Mouse (Mus musculus): ENCODE measurements around the gene Lancl3. TPM values are rescaled to one million over a fixed set of nuclear protein-coding genes. Genes with fewer than 3 reads are reported as not detected.

Gene Lancl3
- polyA plus RNA-seq, 1 experiment from 2014 or later = 4.0 TPM

DNA sequence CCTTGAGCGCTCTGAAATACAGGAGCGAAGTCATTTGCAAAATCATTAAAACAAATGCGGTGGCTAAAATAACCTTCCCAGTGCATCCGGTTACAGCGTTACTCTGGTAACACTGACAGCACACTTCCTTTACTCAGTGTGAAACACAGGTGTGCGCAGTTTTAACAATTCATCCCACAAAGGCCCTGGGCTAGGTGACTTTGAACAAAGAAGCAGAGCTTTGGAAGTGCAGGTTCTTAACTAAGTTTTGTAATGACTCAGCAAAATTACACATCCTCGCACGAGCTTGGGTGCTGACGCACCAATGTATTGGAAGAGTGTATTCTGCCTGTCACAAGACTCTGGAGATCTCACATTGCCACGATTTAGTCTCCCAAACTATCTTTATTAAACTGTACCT lies 54.3 kb downstream of the Lancl3 start:
- Histone ChIP-seq H3K27me3 (ENCODE audit: control insufficient read depth, insufficient read depth, low read length) (no peaks in the 10 kb centered on the region), H3K9me3 (ENCODE audit: control insufficient read depth, low read length) (no peaks in the 10 kb centered on the region), H3K36me3 (replicated peaks; ENCODE audit: control insufficient read depth, insufficient read depth) (no peaks in the 10 kb centered on the region), H3K4me1 (replicated peaks; ENCODE audit: control insufficient read depth, insufficient read depth, low read length) (no peaks in the 10 kb centered on the region), H3K27ac (no peak overlapping the region), H3K4me3 (replicated peaks; ENCODE audit: low read length) (no peak overlapping the region), H3K9ac (no peak overlapping the region), H3K4me2 (replicated peaks) (no peak overlapping the region)
- DNase-seq (ENCODE audit: low spot score) = no peak
- 85% methylated on average over 10 of the region's 10 CpGs for WGBS
- ATAC-seq (ENCODE audit: low FRiP score) = no peak

DNA sequence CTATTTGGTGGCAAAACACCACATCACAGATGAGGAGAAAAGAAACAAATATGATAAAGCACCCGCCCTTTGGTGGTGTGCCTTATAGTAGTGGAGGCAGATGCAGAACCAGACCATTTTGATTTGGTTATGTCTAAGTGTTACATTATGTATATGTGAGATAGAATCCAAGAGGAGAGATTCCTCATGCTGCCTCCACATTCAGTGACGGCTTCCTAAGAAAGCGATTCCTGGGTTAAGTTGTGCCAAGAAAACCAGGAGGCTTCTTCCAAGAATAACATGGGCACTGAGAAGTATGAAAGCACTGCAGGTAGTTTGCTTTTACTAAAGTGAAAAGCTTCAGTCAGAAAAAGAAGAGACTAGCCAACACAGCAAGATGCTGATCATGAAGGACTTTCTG lies 55.2 kb downstream of the Lancl3 start:
- H3K36me3 ChIP-seq (replicated peaks; ENCODE audit: control insufficient read depth, insufficient read depth) = no peaks in the 10 kb centered on the region
- H3K9me3 ChIP-seq (ENCODE audit: control insufficient read depth, low read length) = no peaks in the 10 kb centered on the region
- H3K4me1 ChIP-seq (replicated peaks; ENCODE audit: control insufficient read depth, insufficient read depth, low read length) = no peaks in the 10 kb centered on the region
- H3K27ac ChIP-seq = no peak overlapping the region
- 91% methylated on average over 3 of the region's 3 CpGs for WGBS
- H3K4me3 ChIP-seq (replicated peaks; ENCODE audit: low read length) = no peak overlapping the region
- no peaks in the 10 kb centered on the region for H3K27me3 ChIP-seq (ENCODE audit: control insufficient read depth, insufficient read depth, low read length)
- DNase-seq (ENCODE audit: low spot score) (no peak), ATAC-seq (ENCODE audit: low FRiP score) (no peak)
- no peak overlapping the region for H3K9ac ChIP-seq
- no peak overlapping the region for H3K4me2 ChIP-seq (replicated peaks)

DNA sequence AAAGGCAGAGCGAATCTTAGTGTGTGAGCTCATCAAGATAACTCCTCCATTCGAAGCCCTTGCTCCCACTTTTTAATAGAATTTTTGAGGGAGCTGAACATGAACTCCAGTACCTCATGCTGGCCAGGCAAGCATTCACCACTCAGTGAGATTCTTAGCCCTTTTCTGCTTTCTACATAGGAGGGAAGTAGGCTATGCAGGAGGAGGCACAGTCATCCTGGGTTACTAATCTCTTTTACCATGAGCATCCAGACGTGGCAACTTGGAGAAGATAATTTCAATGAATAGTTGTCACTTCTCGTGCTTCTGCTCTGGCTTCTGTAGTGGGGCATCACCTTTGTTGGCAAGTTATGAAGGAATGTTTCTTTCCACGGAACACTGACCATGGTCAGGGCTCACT lies 57.1 kb downstream of the Lancl3 start, which contains the start of gene Gm14862:
Gm14862 (minus strand) TSS at position 134 of the 400 bp plus-strand sequence.
- Histone ChIP-seq H3K36me3 (replicated peaks; ENCODE audit: control insufficient read depth, insufficient read depth) (no peaks in the 10 kb centered on the region), H3K4me3 (replicated peaks; ENCODE audit: low read length) (no peak within 1 kb of the TSS), H3K4me2 (replicated peaks) (no peak within 1 kb of the TSS), H3K27ac (no peak within 1 kb of the TSS), H3K9ac (no peak within 1 kb of the TSS), H3K27me3 (ENCODE audit: control insufficient read depth, insufficient read depth, low read length) (no peaks in the 10 kb centered on the region), H3K4me1 (replicated peaks; ENCODE audit: control insufficient read depth, insufficient read depth, low read length) (no peaks in the 10 kb centered on the region), H3K9me3 (ENCODE audit: control insufficient read depth, low read length) (no peaks in the 10 kb centered on the region)
- 87% methylated on average over 5 of the region's 5 CpGs for WGBS
- ATAC-seq (ENCODE audit: low FRiP score) (no peak), DNase-seq (ENCODE audit: low spot score) (no peak)

DNA sequence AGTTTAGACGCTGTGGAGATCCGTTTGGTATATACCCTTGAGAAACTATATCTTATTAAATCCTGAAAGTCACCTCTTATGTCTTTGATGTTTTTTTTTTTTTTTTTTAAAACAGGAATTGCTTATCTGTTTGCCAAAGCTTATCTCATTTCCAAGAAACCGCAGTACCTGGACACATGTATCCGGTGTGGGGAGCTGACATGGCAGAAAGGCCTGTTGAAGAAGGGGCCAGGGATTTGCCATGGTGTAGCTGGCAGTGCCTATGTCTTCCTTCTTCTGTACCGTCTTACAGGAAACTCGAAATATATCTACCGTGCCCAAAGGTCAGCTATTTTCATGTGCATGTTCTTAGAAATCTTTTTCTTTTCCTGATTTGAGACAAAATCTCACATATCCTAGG lies 58.1 kb downstream of the Lancl3 start:
- no peak for DNase-seq (ENCODE audit: low spot score)
- Histone ChIP-seq H3K9ac (no peak overlapping the region), H3K27me3 (ENCODE audit: control insufficient read depth, insufficient read depth, low read length) (no peaks in the 10 kb centered on the region), H3K36me3 (replicated peaks; ENCODE audit: control insufficient read depth, insufficient read depth) (no peaks in the 10 kb centered on the region), H3K4me2 (replicated peaks) (no peak overlapping the region), H3K9me3 (ENCODE audit: control insufficient read depth, low read length) (no peaks in the 10 kb centered on the region), H3K4me3 (replicated peaks; ENCODE audit: low read length) (no peak overlapping the region), H3K27ac (no peak overlapping the region), H3K4me1 (replicated peaks; ENCODE audit: control insufficient read depth, insufficient read depth, low read length) (no peaks in the 10 kb centered on the region)
- WGBS = 94% methylated on average over 7 of the region's 7 CpGs
- no peak for ATAC-seq (ENCODE audit: low FRiP score)

DNA sequence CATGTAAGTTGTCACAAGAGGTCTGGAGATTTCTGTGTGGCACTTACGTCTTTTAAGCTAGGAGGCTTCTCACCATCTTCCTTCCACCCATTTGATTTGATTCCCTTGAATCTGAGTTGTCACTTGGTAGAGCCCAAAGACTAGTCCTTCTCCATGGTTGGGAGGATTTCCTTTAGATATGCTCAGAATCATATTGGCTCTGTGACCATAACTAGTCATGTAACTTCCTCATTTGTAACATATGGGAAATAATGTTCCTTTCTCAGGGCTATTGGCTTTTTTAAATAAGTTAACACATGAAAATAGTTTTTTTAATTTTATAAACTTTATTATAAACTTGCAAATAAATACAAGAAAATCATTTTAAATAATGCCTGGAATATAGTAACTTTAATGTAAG lies 59.6 kb downstream of the Lancl3 start:
- 81% methylated on average over 1 of the region's 1 CpGs for WGBS
- no peaks in the 10 kb centered on the region for H3K4me1 ChIP-seq (replicated peaks; ENCODE audit: control insufficient read depth, insufficient read depth, low read length)

DNA sequence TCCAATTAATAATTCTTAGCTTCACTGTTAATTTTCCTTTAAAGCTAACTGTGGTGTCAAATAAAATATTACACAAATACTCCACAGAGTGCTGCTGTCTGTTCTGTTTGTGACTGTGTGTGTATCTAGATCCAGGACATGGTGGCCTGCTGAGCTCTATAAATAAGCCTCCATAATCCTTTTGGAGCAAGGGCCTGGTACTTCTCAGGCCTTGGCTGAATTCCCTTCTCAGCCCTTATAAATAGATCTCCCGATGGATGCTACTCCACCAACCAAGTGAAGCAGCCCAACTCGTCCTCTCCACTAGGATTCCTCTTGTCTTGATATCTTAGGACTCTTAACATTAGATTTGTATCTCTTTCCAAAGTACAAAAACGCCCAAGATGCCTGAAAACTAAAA lies 71.4 kb downstream of the Lancl3 start:
- no peak for ATAC-seq (ENCODE audit: low FRiP score)

More for the DNA sequence above, 59.6 kb downstream of the Lancl3 start:
- H3K27me3 ChIP-seq (ENCODE audit: control insufficient read depth, insufficient read depth, low read length) = no peaks in the 10 kb centered on the region
- no peak for ATAC-seq (ENCODE audit: low FRiP score)
- no peaks in the 10 kb centered on the region for H3K9me3 ChIP-seq (ENCODE audit: control insufficient read depth, low read length)
- no peak overlapping the region for H3K27ac ChIP-seq
- H3K4me3 ChIP-seq (replicated peaks; ENCODE audit: low read length) = no peak overlapping the region
- no peak overlapping the region for H3K9ac ChIP-seq
- no peaks in the 10 kb centered on the region for H3K36me3 ChIP-seq (replicated peaks; ENCODE audit: control insufficient read depth, insufficient read depth)
- no peak overlapping the region for H3K4me2 ChIP-seq (replicated peaks)
- no peak for DNase-seq (ENCODE audit: low spot score)

DNA sequence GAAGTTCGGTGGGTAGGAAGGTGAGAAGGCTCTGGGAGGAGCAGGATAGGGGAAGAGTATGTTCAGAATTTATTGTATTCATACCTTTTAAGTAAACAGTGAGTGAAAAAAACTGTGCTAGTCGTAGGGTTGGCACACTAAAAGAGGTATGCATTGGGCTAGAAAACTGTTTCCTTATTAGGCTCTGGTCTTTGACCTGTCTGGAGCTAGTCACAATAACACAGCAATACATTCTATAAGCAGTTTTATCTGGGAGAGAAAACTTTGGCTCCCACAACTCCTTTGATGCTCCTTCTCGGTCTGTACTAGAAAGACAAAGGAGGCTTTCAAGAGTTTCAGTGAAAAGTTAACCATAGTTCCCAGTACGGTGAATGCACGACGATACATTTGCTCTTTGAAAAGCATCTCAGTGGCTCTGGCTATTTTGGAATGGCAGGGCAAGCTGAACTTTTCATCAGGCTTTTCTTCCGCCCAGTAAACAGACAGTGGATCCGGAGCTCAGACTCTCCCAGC lies 72.3 kb downstream of the Lancl3 start:
- H3K4me3 ChIP-seq (replicated peaks; ENCODE audit: low read length) = peak overlapping the region; percentile 57
- ATAC-seq (ENCODE audit: low FRiP score) (no peak), DNase-seq (ENCODE audit: low spot score) (no peak)
- H3K27me3 ChIP-seq (ENCODE audit: control insufficient read depth, insufficient read depth, low read length) = no peaks in the 10 kb centered on the region
- H3K36me3 ChIP-seq (replicated peaks; ENCODE audit: control insufficient read depth, insufficient read depth) = no peaks in the 10 kb centered on the region
- 0 out of 2 replicates have a peak overlapping the region, but pooled peaks have one; percentile 41 for H3K27ac ChIP-seq
- H3K4me2 ChIP-seq (replicated peaks) = peak overlapping the region; percentile 51
- H3K9ac ChIP-seq = 0 out of 2 replicates have a peak overlapping the region, but pooled peaks have one; percentile 66
- H3K4me1 ChIP-seq (replicated peaks; ENCODE audit: control insufficient read depth, insufficient read depth, low read length) = no peaks in the 10 kb centered on the region
- no peaks in the 10 kb centered on the region for H3K9me3 ChIP-seq (ENCODE audit: control insufficient read depth, low read length)
- 23% methylated on average over 8 of the region's 8 CpGs for WGBS

More for the DNA sequence above, 71.4 kb downstream of the Lancl3 start:
- Histone ChIP-seq H3K4me3 (replicated peaks; ENCODE audit: low read length) (no peak overlapping the region), H3K4me2 (replicated peaks) (no peak overlapping the region), H3K9ac (no peak overlapping the region), H3K36me3 (replicated peaks; ENCODE audit: control insufficient read depth, insufficient read depth) (no peaks in the 10 kb centered on the region), H3K27me3 (ENCODE audit: control insufficient read depth, insufficient read depth, low read length) (no peaks in the 10 kb centered on the region), H3K4me1 (replicated peaks; ENCODE audit: control insufficient read depth, insufficient read depth, low read length) (no peaks in the 10 kb centered on the region), H3K9me3 (ENCODE audit: control insufficient read depth, low read length) (no peaks in the 10 kb centered on the region), H3K27ac (no peak overlapping the region)
- no peak for DNase-seq (ENCODE audit: low spot score)
- WGBS = 78% methylated on average over 3 of the region's 3 CpGs

DNA sequence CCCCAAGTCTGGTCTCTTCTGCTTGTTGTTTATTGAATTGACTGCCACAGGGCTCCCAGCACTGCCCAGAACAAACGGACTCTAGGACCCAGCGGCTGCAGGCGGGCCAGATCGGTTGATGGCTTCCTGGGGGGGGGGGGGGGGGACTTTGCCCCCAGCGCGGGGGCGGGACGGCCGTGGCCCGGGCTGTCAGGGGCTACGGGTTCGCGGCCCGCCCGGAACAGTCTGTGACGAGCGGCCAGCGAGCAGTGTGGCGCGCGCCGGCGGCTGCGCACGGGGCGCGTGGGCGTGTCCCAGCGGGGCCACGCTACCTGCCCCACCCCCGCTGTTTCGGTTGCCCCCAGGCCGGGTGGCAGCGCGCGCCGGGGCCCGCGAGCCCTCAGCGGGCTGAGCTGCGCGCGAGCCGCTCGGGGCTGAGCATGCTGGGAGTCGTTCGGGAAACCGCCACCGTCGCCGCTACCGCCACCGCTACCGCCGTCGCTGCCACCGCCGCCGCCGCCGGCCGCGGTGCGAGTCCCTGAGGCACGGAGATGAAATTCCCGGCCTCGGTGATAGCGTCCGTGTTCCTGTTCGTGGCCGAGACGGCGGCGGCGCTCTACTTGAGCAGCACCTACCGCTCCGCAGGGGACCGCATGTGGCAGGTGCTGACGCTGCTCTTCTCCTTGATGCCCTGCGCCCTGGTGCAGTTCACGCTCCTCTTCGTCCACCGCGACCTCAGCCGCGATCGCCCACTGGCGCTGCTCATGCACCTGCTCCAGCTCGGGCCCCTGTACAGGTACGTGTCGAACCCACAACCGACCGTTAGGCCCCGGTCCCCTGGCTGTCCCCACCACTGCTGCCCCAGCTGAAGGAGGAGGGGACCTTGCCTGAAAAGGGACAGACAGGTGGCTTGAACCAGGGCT lies 73.0 kb downstream of the Lancl3 start, which contains the start of gene Xk:
Xk (plus strand) TSS at position 297 of the 902 bp plus-strand sequence.
- 18% methylated on average over 74 of the region's 94 CpGs for WGBS

DNA sequence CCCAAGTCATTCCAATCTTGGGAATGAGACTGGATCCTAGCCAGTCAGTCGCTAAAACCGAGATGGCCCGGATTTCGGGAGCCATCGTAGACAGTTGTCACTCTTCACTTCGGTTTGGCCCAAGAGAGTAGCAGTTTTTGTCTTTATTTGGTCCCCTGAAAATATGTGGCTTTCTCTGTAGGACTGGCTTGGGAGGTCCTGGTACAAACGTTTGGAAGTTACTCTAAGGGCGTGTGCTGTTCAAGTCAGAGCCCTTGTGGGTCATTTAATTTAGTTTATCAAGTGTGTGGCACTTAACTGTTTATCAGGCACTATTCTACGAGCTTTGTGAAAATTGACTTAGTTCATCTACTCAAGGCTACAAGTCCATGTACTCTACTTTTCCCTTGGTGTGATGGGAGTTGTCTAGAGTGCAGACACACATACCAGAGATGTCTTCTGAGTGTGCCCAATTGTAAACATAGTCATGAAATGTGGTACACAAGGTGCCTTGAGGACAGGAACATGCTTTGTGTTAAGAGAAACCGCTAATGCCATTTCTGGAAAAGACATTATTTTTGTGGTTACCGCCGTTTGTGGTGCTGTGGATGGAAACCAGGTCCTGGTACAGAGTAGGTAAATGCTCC lies 73.8 kb downstream of the Lancl3 start:
- H3K27me3 ChIP-seq (ENCODE audit: control insufficient read depth, insufficient read depth, low read length) = no peaks in the 10 kb centered on the region
- H3K4me2 ChIP-seq (replicated peaks) = peak overlapping the region; percentile 51
- no peaks in the 10 kb centered on the region for H3K36me3 ChIP-seq (replicated peaks; ENCODE audit: control insufficient read depth, insufficient read depth)
- peak overlapping the region; percentile 66 for H3K9ac ChIP-seq
- no peak overlapping the region for H3K27ac ChIP-seq
- DNase-seq (ENCODE audit: low spot score) (no peak), ATAC-seq (ENCODE audit: low FRiP score) (no peak)
- H3K9me3 ChIP-seq (ENCODE audit: control insufficient read depth, low read length) = no peaks in the 10 kb centered on the region
- WGBS = 56% methylated on average over 12 of the region's 12 CpGs
- no peaks in the 10 kb centered on the region for H3K4me1 ChIP-seq (replicated peaks; ENCODE audit: control insufficient read depth, insufficient read depth, low read length)
- peak overlapping the region; percentile 57 for H3K4me3 ChIP-seq (replicated peaks; ENCODE audit: low read length)

More for the DNA sequence above, 73.0 kb downstream of the Lancl3 start, which contains the start of gene Xk:
- no peaks in the 10 kb centered on the region for H3K27me3 ChIP-seq (ENCODE audit: control insufficient read depth, insufficient read depth, low read length)
- DNase-seq (ENCODE audit: low spot score) = peak; percentile 38
- no peaks in the 10 kb centered on the region for H3K9me3 ChIP-seq (ENCODE audit: control insufficient read depth, low read length)
- peak within 1 kb of the TSS; percentile 64 for H3K27ac ChIP-seq
- peak; percentile 88 for ATAC-seq (ENCODE audit: low FRiP score)
- no peaks in the 10 kb centered on the region for H3K4me1 ChIP-seq (replicated peaks; ENCODE audit: control insufficient read depth, insufficient read depth, low read length)
- H3K36me3 ChIP-seq (replicated peaks; ENCODE audit: control insufficient read depth, insufficient read depth) = no peaks in the 10 kb centered on the region
- peak within 1 kb of the TSS; percentile 57 for H3K4me3 ChIP-seq (replicated peaks; ENCODE audit: low read length)
- peak within 1 kb of the TSS; percentile 66 for H3K9ac ChIP-seq
- peak within 1 kb of the TSS; percentile 51 for H3K4me2 ChIP-seq (replicated peaks)

All from hindbrain, embryonic 14.5 days (tissue).